Mouse (Mus musculus) megakaryocyte, embryonic 14.5 days (primary cell): ENCODE results near the gene Cmtm7. TPM values are rescaled to one million over a fixed set of nuclear protein-coding genes. Genes with fewer than 3 reads are reported as not detected.

Source experiments
- H3K27me3 ChIP-seq: replicated peaks from 2 replicates; pipeline ENCODE3; 2012; ENCODE audit warnings: inconsistent platforms
- H3K36me3 ChIP-seq: replicated peaks from 2 replicates; pipeline ENCODE3; 2012; ENCODE audit warnings: low read length, inconsistent platforms, mixed read lengths
- H3K4me1 ChIP-seq: 2 replicates; pipeline ENCODE4 v1.6.1; 2012; ENCODE audit warnings: inconsistent platforms
- H3K4me3 ChIP-seq: replicated peaks from 2 replicates; pipeline ENCODE3; 2012; ENCODE audit warnings: moderate library complexity, mild to moderate bottlenecking, inconsistent platforms
- H3K9me3 ChIP-seq: 2 replicates; pipeline ENCODE4 v1.6.1; 2012; ENCODE audit warnings: inconsistent platforms
- FLI1 ChIP-seq: IDR thresholded peaks from 2 replicates; pipeline ENCODE4 v1.6.1; 2012; ENCODE audit warnings: low read length, inconsistent platforms, mixed read lengths
- GATA1 ChIP-seq: IDR thresholded peaks from 3 replicates; pipeline ENCODE4 v1.6.1; 2012; ENCODE audit warnings: mixed read lengths, low read length, inconsistent platforms, borderline replicate concordance
- polyA plus RNA-seq: library from polyadenylated mRNA; stranded (reverse); fragments of >175 nt; gene quantifications from 2 replicates; pipeline ENCODE4 v1.2.3, GENCODE M21; 2012; ENCODE audit warnings: low replicate concordance; ENCODE audit not compliant: insufficient read depth

The Cmtm7 gene
- 103 and 110 TPM in 2 replicates for polyA plus RNA-seq

GRCm38 (mm10) chr9:114781526-114782212, at the start of gene Cmtm7:
Cmtm7 (minus strand) TSS chr9:114781856.
- no peak for TF ChIP-seq GATA1
- TF ChIP-seq FLI1 = no peak
- Histone ChIP-seq H3K4me1 (peaks cover 54% of the 10 kb centered on the region), H3K36me3 (peaks cover under 1% of the 10 kb centered on the region), H3K4me3 (peak within 1 kb of the TSS; percentile 93), H3K9me3 (peaks cover 1% of the 10 kb centered on the region), H3K27me3 (peaks cover 59% of the 10 kb centered on the region)

- no peak for TF ChIP-seq FLI1
- TF ChIP-seq GATA1 = no peak
- no peak overlapping the region for H3K4me3 ChIP-seq
- H3K36me3 ChIP-seq = no peaks in the 10 kb centered on the region
- H3K9me3 ChIP-seq = no peaks in the 10 kb centered on the region; the same call in 1 of the 2 replicates
- peaks cover 20% of the 10 kb centered on the region for H3K27me3 ChIP-seq
- no peaks in the 10 kb centered on the region for H3K4me1 ChIP-seq
These were observed 48.7 kb upstream of the Cmtm7 start for GRCm38 (mm10) chr9:114830351-114830750.

- Histone ChIP-seq H3K4me1 (no peaks in the 10 kb centered on the region), H3K36me3 (no peaks in the 10 kb centered on the region), H3K4me3 (no peak overlapping the region), H3K9me3 (no peaks in the 10 kb centered on the region; the same call in 1 of the 2 replicates), H3K27me3 (peaks cover 20% of the 10 kb centered on the region)
- TF ChIP-seq GATA1 = no peak
- TF ChIP-seq FLI1 = no peak
These were observed 48.0 kb upstream of the Cmtm7 start for GRCm38 (mm10) chr9:114829669-114830068.

GRCm38 (mm10) chr9:114828377-114828776, 46.7 kb upstream of the Cmtm7 start:
- no peak for TF ChIP-seq GATA1
- TF ChIP-seq FLI1 = no peak
- Histone ChIP-seq H3K4me3 (no peak overlapping the region), H3K27me3 (peaks cover 15% of the 10 kb centered on the region), H3K36me3 (no peaks in the 10 kb centered on the region), H3K9me3 (no peaks in the 10 kb centered on the region; the same call in 1 of the 2 replicates), H3K4me1 (no peaks in the 10 kb centered on the region)

GRCm38 (mm10) chr9:114827242-114827852, 45.7 kb upstream of the Cmtm7 start:
- Histone ChIP-seq H3K27me3 (peaks cover 11% of the 10 kb centered on the region), H3K4me3 (no peak overlapping the region), H3K9me3 (no peaks in the 10 kb centered on the region; the same call in 1 of the 2 replicates), H3K36me3 (no peaks in the 10 kb centered on the region), H3K4me1 (no peaks in the 10 kb centered on the region)
- TF ChIP-seq GATA1 (no peak), FLI1 (no peak)

GRCm38 (mm10) chr9:114824166-114824565, 42.5 kb upstream of the Cmtm7 start:
- Histone ChIP-seq H3K4me1 (no peaks in the 10 kb centered on the region), H3K9me3 (no peaks in the 10 kb centered on the region; the same call in 1 of the 2 replicates), H3K27me3 (peaks cover 3% of the 10 kb centered on the region), H3K4me3 (no peak overlapping the region), H3K36me3 (no peaks in the 10 kb centered on the region)
- TF ChIP-seq GATA1 (no peak), FLI1 (no peak)

GRCm38 (mm10) chr9:114821548-114822289, 40.1 kb upstream of the Cmtm7 start:
- no peak overlapping the region for H3K4me3 ChIP-seq
- no peak for TF ChIP-seq GATA1
- TF ChIP-seq FLI1 = no peak
- H3K4me1 ChIP-seq = no peaks in the 10 kb centered on the region
- peaks cover 3% of the 10 kb centered on the region for H3K27me3 ChIP-seq
- H3K9me3 ChIP-seq = no peaks in the 10 kb centered on the region
- H3K36me3 ChIP-seq = no peaks in the 10 kb centered on the region

- no peak for TF ChIP-seq FLI1
- no peak for TF ChIP-seq GATA1
- H3K9me3 ChIP-seq = peaks cover 2% of the 10 kb centered on the region; the same call in 1 of the 2 replicates
- H3K4me3 ChIP-seq = no peak overlapping the region
These were observed 37.3 kb upstream of the Cmtm7 start for GRCm38 (mm10) chr9:114818918-114819317.

GRCm38 (mm10) chr9:114817012-114817411, 35.4 kb upstream of the Cmtm7 start:
- Histone ChIP-seq H3K4me1 (peaks cover 16% of the 10 kb centered on the region), H3K4me3 (no peak overlapping the region), H3K27me3 (peaks cover 2% of the 10 kb centered on the region), H3K9me3 (peaks cover 2% of the 10 kb centered on the region; the same call in 1 of the 2 replicates), H3K36me3 (no peaks in the 10 kb centered on the region)
- TF ChIP-seq FLI1 (no peak), GATA1 (no peak)

More at GRCm38 (mm10) chr9:114818918-114819317, 37.3 kb upstream of the Cmtm7 start:
- H3K27me3 ChIP-seq = peaks cover 5% of the 10 kb centered on the region
- peaks cover 10% of the 10 kb centered on the region for H3K4me1 ChIP-seq
- H3K36me3 ChIP-seq = no peaks in the 10 kb centered on the region
